Mouse (Mus musculus): ENCODE measurements around the gene Ccdc116. TPM values are rescaled to one million over a fixed set of nuclear protein-coding genes. Genes with fewer than 3 reads are reported as not detected.
"Not testable (repeated sequence)": the region's sequence is repeated elsewhere in the genome, so short reads cannot be mapped to it uniquely, and the experiment has no call there.

Ccdc116 gene
- polyA plus RNA-seq, 1 experiment from 2014 or later, result 3.7 TPM

DNA sequence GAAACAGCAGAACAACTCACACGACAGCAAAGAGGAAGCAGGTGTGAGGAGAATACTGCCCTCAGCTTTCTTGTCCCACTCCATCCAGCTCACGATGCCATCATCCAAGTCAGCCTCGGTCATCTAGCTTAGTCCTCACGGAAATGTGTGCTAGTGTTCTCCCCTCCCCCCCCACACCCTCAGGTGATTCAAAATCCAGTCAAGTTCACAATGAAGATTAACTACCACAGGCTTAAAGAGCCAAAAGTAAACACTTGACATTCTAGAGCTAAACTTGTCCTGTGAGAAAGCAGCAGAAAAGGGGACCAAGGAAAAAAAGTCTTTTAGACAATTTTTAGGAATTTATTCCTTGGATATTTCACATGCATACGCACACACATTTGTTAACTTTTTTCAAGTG is 21.0 kb upstream of the Ccdc116 start:
- Histone ChIP-seq H3K4me3 (ENCODE audit: low read length) (no peak overlapping the region), H3K9ac (ENCODE audit: low read depth, low read length) (no peak overlapping the region), H3K4me2 (ENCODE audit: low read length) (no peak overlapping the region), H3K4me1 (ENCODE audit: control insufficient read depth, insufficient read depth, low read depth, low read length) (no peaks in the 10 kb centered on the region), H3K9me3 (ENCODE audit: control insufficient read depth, low read length) (no peaks in the 10 kb centered on the region), H3K27ac (ENCODE audit: low read depth, low read length) (no peak overlapping the region), H3K36me3 (ENCODE audit: control insufficient read depth, insufficient read depth, low read length) (peaks cover 11% of the 10 kb centered on the region; the same call in 1 of the 2 replicates), H3K27me3 (replicated peaks; ENCODE audit: control insufficient read depth, insufficient read depth, low read length) (no peaks in the 10 kb centered on the region)
- no peak for ATAC-seq
- WGBS, result 90% methylated on average over 5 of the region's 5 CpGs

- ATAC-seq, result no peak
- Histone ChIP-seq H3K36me3 (ENCODE audit: control insufficient read depth, insufficient read depth, low read length) (peaks cover 6% of the 10 kb centered on the region; the same call in 1 of the 2 replicates), H3K9me3 (ENCODE audit: control insufficient read depth, low read length) (no peaks in the 10 kb centered on the region), H3K4me1 (ENCODE audit: control insufficient read depth, insufficient read depth, low read depth, low read length) (no peaks in the 10 kb centered on the region), H3K27ac (ENCODE audit: low read depth, low read length) (no peak overlapping the region), H3K4me3 (ENCODE audit: low read length) (no peak overlapping the region), H3K27me3 (replicated peaks; ENCODE audit: control insufficient read depth, insufficient read depth, low read length) (no peaks in the 10 kb centered on the region), H3K4me2 (ENCODE audit: low read length) (no peak overlapping the region), H3K9ac (ENCODE audit: low read depth, low read length) (no peak overlapping the region)
Measured at GRCm38 (mm10) chr16:17167179-17167578, 20.1 kb upstream of the Ccdc116 start.

DNA sequence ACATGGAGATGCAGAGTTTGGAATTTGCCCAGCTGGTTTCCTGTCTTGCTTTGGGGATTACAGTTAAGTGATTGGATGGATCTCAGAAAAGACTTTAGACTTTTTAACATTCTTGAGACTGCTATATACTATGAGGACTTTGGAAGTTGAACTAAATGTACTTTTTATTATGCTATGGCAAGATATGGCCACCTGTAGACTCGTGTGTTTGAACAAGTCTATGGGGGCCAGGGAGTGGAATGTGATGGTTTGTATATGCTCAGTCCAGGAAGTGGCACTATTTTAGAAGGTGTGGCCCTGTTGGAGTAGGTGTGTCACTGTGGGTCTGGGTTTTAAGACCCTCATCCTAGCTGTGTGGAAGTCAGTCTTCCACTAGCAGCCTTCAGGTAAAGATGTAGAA is 18.4 kb upstream of the Ccdc116 start:
- ATAC-seq; H3K9me3 ChIP-seq (ENCODE audit: control insufficient read depth, low read length); H3K4me1 ChIP-seq (ENCODE audit: control insufficient read depth, insufficient read depth, low read depth, low read length); H3K4me3 ChIP-seq (ENCODE audit: low read length); H3K9ac ChIP-seq (ENCODE audit: low read depth, low read length); H3K27me3 ChIP-seq (replicated peaks; ENCODE audit: control insufficient read depth, insufficient read depth, low read length); H3K27ac ChIP-seq (ENCODE audit: low read depth, low read length); H3K36me3 ChIP-seq (ENCODE audit: control insufficient read depth, insufficient read depth, low read length); H3K4me2 ChIP-seq (ENCODE audit: low read length): not testable (repeated sequence)
- 89% methylated on average over 1 of the region's 1 CpGs for WGBS

- Histone ChIP-seq H3K27me3 (replicated peaks; ENCODE audit: control insufficient read depth, insufficient read depth, low read length) (no peaks in the 10 kb centered on the region), H3K4me3 (ENCODE audit: low read length) (no peak overlapping the region), H3K36me3 (ENCODE audit: control insufficient read depth, insufficient read depth, low read length) (peaks cover 4% of the 10 kb centered on the region; the same call in 1 of the 2 replicates), H3K9me3 (ENCODE audit: control insufficient read depth, low read length) (no peaks in the 10 kb centered on the region), H3K4me2 (ENCODE audit: low read length) (no peak overlapping the region), H3K4me1 (ENCODE audit: control insufficient read depth, insufficient read depth, low read depth, low read length) (no peaks in the 10 kb centered on the region), H3K9ac (ENCODE audit: low read depth, low read length) (no peak overlapping the region), H3K27ac (ENCODE audit: low read depth, low read length) (no peak overlapping the region)
- no peak for ATAC-seq
- 98% methylated on average over 2 of the region's 2 CpGs for WGBS
Measured at GRCm38 (mm10) chr16:17154346-17154745, 7.3 kb upstream of the Ccdc116 start.

DNA sequence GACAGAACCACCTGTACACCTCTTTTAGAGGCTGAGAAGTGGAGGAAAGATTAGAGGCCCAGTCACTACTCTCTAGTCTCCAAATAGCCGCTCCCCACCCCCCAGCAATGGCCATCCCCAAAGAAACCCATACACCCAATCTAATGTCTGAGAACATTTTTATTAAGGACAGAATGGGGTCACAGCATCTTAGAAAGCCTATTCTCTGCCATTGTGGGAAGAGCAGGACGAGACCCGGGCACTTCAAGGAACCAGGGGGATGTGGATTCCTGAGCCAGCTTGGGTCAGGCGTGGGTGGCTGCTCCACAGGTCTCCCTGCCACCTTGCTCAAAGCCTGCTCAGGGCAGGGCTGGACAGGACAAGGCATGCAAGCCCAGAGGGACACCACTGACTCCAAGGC is 4.8 kb upstream of the Ccdc116 start:
- Histone ChIP-seq H3K4me1 (ENCODE audit: control insufficient read depth, insufficient read depth, low read depth, low read length) (peaks cover 10% of the 10 kb centered on the region), H3K4me2 (ENCODE audit: low read length) (no peak overlapping the region), H3K27ac (ENCODE audit: low read depth, low read length) (peak overlapping the region; percentile 18; the same call in 1 of the 2 replicates), H3K9me3 (ENCODE audit: control insufficient read depth, low read length) (no peaks in the 10 kb centered on the region), H3K36me3 (ENCODE audit: control insufficient read depth, insufficient read depth, low read length) (peaks cover 4% of the 10 kb centered on the region; the same call in 1 of the 2 replicates), H3K9ac (ENCODE audit: low read depth, low read length) (no peak overlapping the region), H3K4me3 (ENCODE audit: low read length) (no peak overlapping the region), H3K27me3 (replicated peaks; ENCODE audit: control insufficient read depth, insufficient read depth, low read length) (no peaks in the 10 kb centered on the region)
- WGBS, result 95% methylated on average over 4 of the region's 4 CpGs
- ATAC-seq, result no peak

- Histone ChIP-seq H3K4me1 (ENCODE audit: control insufficient read depth, insufficient read depth, low read depth, low read length) (peaks cover 10% of the 10 kb centered on the region), H3K27me3 (replicated peaks; ENCODE audit: control insufficient read depth, insufficient read depth, low read length) (no peaks in the 10 kb centered on the region), H3K27ac (ENCODE audit: low read depth, low read length) (no peak overlapping the region), H3K9me3 (ENCODE audit: control insufficient read depth, low read length) (no peaks in the 10 kb centered on the region), H3K4me2 (ENCODE audit: low read length) (no peak overlapping the region), H3K4me3 (ENCODE audit: low read length) (no peak overlapping the region), H3K36me3 (ENCODE audit: control insufficient read depth, insufficient read depth, low read length) (peaks cover 4% of the 10 kb centered on the region; the same call in 1 of the 2 replicates), H3K9ac (ENCODE audit: low read depth, low read length) (no peak overlapping the region)
- WGBS, result 87% methylated on average over 7 of the region's 7 CpGs
- ATAC-seq, result no peak
Measured at GRCm38 (mm10) chr16:17150520-17151258, 3.7 kb upstream of the Ccdc116 start.

- Histone ChIP-seq H3K4me2 (ENCODE audit: low read length) (peak overlapping the region; percentile 60), H3K9ac (ENCODE audit: low read depth, low read length) (peak overlapping the region; percentile 76), H3K4me1 (ENCODE audit: control insufficient read depth, insufficient read depth, low read depth, low read length) (peaks cover 10% of the 10 kb centered on the region), H3K27me3 (replicated peaks; ENCODE audit: control insufficient read depth, insufficient read depth, low read length) (no peaks in the 10 kb centered on the region), H3K36me3 (ENCODE audit: control insufficient read depth, insufficient read depth, low read length) (peaks cover 4% of the 10 kb centered on the region; the same call in 1 of the 2 replicates), H3K9me3 (ENCODE audit: control insufficient read depth, low read length) (no peaks in the 10 kb centered on the region), H3K4me3 (ENCODE audit: low read length) (peak overlapping the region; percentile 73), H3K27ac (ENCODE audit: low read depth, low read length) (no peak overlapping the region; the same call in 1 of the 2 replicates)
- ATAC-seq, result peak; percentile 19
- 10% methylated on average over 16 of the region's 16 CpGs for WGBS
Measured at GRCm38 (mm10) chr16:17148084-17148483, 1.1 kb upstream of the Ccdc116 start.

DNA sequence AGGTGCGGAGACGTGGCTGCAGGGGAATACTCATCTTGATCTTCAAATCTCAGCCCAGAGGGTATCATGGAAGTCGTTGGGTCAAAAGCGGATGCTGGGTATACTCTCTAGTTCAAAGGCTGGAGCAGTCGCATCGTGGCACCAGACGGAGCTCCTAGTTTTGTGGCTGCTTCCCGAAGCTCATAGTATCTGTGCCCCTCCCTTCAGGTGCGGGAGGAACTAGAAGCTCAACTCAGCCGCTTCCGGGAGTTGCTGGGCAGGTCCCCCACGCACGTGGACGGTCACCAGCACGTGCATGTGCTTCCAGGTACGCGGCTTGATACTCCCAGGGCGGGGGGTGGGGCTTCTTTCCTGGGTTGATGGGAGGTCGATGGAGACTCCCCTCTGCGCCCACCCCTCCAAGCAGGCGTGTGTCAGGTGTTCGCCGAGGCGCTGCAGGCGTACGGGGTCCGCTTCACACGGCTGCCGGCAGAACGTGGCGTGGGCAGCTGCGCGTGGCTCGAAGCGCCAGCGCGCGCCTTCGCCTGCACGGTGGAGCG is 431 bp upstream of the Ccdc116 start:
- peak; percentile 60 for ATAC-seq
- Histone ChIP-seq H3K4me3 (ENCODE audit: low read length) (peak overlapping the region; percentile 73), H3K27me3 (replicated peaks; ENCODE audit: control insufficient read depth, insufficient read depth, low read length) (no peaks in the 10 kb centered on the region)

GRCm38 (mm10) chr16:17144339-17144738 is 2.7 kb downstream of the Ccdc116 start, which contains the start of gene Ydjc:
TSS of gene Ydjc (plus strand) at chr16:17144621.
- ATAC-seq, result no peak

More for the DNA sequence above, 431 bp upstream of the Ccdc116 start:
- Histone ChIP-seq H3K4me1 (ENCODE audit: control insufficient read depth, insufficient read depth, low read depth, low read length) (peaks cover 10% of the 10 kb centered on the region), H3K36me3 (ENCODE audit: control insufficient read depth, insufficient read depth, low read length) (0 out of 2 replicates have a peak, but pooled peaks cover 4% of the 10 kb centered on the region), H3K9ac (ENCODE audit: low read depth, low read length) (peak overlapping the region; percentile 76), H3K4me2 (ENCODE audit: low read length) (peak overlapping the region; percentile 60), H3K27ac (ENCODE audit: low read depth, low read length) (peak overlapping the region; percentile 81), H3K9me3 (ENCODE audit: control insufficient read depth, low read length) (no peaks in the 10 kb centered on the region)
- under 1% methylated on average over 38 of the region's 41 CpGs for WGBS

More at GRCm38 (mm10) chr16:17144339-17144738, 2.7 kb downstream of the Ccdc116 start, which contains the start of gene Ydjc:
- Histone ChIP-seq H3K9me3 (ENCODE audit: control insufficient read depth, low read length) (no peaks in the 10 kb centered on the region), H3K27ac (ENCODE audit: low read depth, low read length) (no peak within 1 kb of the TSS), H3K4me2 (ENCODE audit: low read length) (no peak within 1 kb of the TSS), H3K4me3 (ENCODE audit: low read length) (no peak within 1 kb of the TSS), H3K36me3 (ENCODE audit: control insufficient read depth, insufficient read depth, low read length) (no peaks in the 10 kb centered on the region), H3K9ac (ENCODE audit: low read depth, low read length) (no peak within 1 kb of the TSS), H3K4me1 (ENCODE audit: control insufficient read depth, insufficient read depth, low read depth, low read length) (peaks cover 10% of the 10 kb centered on the region), H3K27me3 (replicated peaks; ENCODE audit: control insufficient read depth, insufficient read depth, low read length) (no peaks in the 10 kb centered on the region)
- 18% methylated on average over 7 of the region's 7 CpGs for WGBS

Data from hindbrain, embryonic 16.5 days (tissue).